Mouse (Mus musculus): ENCODE data around the gene Usp2.

GRCm38 (mm10) chr9:44094737-44095136, 27.9 kb downstream of the Usp2 start:
- TF ChIP-seq CTCF (IDR thresholded peaks at IDR 0.05; ENCODE audit: insufficient read depth, low read depth, low read length) (no peak), POLR2A (IDR thresholded peaks at IDR 0.05; ENCODE audit: insufficient read depth, low read depth, low read length) (no peak)

Measured in olfactory bulb, adult 2 months (tissue).